Mouse (Mus musculus) lung, embryonic 14.5 days (tissue): ENCODE results near the gene Ap1s3. TPM values are rescaled to one million over a fixed set of nuclear protein-coding genes. Genes with fewer than 3 reads are reported as not detected.

Experiments
- ATAC-seq: fragments of 200-750 bp; cut with Nextera tagmentation; 2 replicates; pipeline ENCODE4 v1.8.0; 2017; ENCODE audit warnings: mild to moderate bottlenecking, moderate TSS enrichment, moderate library complexity; ENCODE audit not compliant: insufficient read depth
- DNase-seq: peaks from one replicate; pipeline ENCODE4 v3.0.0-alpha.2; 2015
- H3K27ac ChIP-seq: fragments of 300-500 bp; sonication (generic); 2 replicates; pipeline ENCODE4 v1.5.1; 2014; ENCODE audit warnings: low read depth, mild to moderate bottlenecking, moderate library complexity
- H3K27me3 ChIP-seq: fragments of 300-500 bp; sonication (generic); 2 replicates; pipeline ENCODE4 v1.6.1; 2014; ENCODE audit warnings: low read length, control low read depth; ENCODE audit not compliant: insufficient read depth
- H3K36me3 ChIP-seq: fragments of 300-500 bp; sonication (generic); 2 replicates; pipeline ENCODE4 v1.6.1; 2014; ENCODE audit warnings: control low read depth; ENCODE audit not compliant: insufficient read depth
- H3K4me1 ChIP-seq: fragments of 300-500 bp; sonication (generic); 2 replicates; pipeline ENCODE4 v1.6.1; 2014; ENCODE audit warnings: antibody characterized with exemption, control low read depth; ENCODE audit not compliant: insufficient read depth
- H3K4me2 ChIP-seq: fragments of 300-500 bp; sonication (generic); 2 replicates; pipeline ENCODE4 v1.6.1; 2014; ENCODE audit warnings: mild to moderate bottlenecking
- H3K4me3 ChIP-seq: fragments of 300-500 bp; sonication (generic); 2 replicates; pipeline ENCODE4 v1.5.1; 2014; ENCODE audit warnings: low read depth, low read length
- H3K9ac ChIP-seq: fragments of 300-500 bp; sonication (generic); 2 replicates; pipeline ENCODE4 v1.6.1; 2014
- H3K9me3 ChIP-seq: fragments of 300-500 bp; sonication (generic); 2 replicates; pipeline ENCODE4 v1.6.1; 2016; ENCODE audit warnings: low read depth, low read length, control low read depth
- CTCF ChIP-seq: IDR thresholded peaks from 2 replicates; pipeline ENCODE4 v1.5.1; 2016; ENCODE audit warnings: antibody characterized with exemption, low read depth
- WGBS: fragments of 180-500 bp; shearing (Covaris S2); extraction: QIAGEN DNeasy Blood & Tissue Kit; methylation state at CpG from one replicate; pipeline ENCODE4 v1.1.7; 2014; 5-methylcytosine and 5-hydroxymethylcytosine counted together
- polyA plus RNA-seq: library from polyadenylated mRNA; unstranded; fragments of >200 nt; fragmentation: Nextera tagmentation; extraction: Ambion mirVana; gene quantifications from 2 replicates; pipeline ENCODE4 v1.2.1, GENCODE M21; 2014

Ap1s3 gene
- polyA plus RNA-seq, 1 experiment from 2014 or later, result 0.51 TPM

DNA sequence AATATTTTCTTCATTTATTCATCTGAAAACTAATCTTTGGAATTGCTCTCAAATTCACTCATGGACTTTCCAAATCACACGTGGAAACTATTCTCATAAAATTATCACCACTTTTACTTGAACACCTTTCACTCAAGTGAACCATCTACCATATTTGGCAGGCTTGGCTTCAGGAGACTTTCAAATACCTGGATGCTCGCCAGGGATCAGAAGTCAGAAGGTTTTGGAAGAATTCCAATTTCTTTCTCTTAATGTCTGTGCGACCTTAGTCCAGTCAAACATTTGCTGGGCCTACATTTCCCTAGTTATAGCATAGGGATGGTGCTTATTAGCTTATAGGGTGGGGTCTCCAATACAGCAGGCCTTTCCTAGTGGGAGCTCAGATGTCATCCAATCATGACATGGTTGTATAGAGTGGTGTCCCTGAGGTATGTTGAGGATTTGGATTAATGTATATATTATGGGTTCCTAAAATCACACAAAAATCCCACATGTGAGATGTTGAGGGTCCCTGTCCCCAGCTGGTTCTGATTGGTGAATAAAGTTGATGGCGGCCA, 79.0 kb downstream of the Ap1s3 start:
- WGBS, result 39% methylated on average over 4 of the region's 4 CpGs
- TF ChIP-seq CTCF, result no peak
- H3K4me3 ChIP-seq, result no peak overlapping the region
- H3K9ac ChIP-seq, result no peak overlapping the region
- H3K27me3 ChIP-seq, result no peaks in the 10 kb centered on the region
- DNase-seq, result peak; percentile 68
- H3K4me2 ChIP-seq, result no peak overlapping the region
- H3K4me1 ChIP-seq, result no peaks in the 10 kb centered on the region
- no peak overlapping the region for H3K27ac ChIP-seq
- peak; percentile 62; the same call in 1 of the 2 replicates for ATAC-seq
- no peaks in the 10 kb centered on the region for H3K9me3 ChIP-seq
- H3K36me3 ChIP-seq, result no peaks in the 10 kb centered on the region

DNA sequence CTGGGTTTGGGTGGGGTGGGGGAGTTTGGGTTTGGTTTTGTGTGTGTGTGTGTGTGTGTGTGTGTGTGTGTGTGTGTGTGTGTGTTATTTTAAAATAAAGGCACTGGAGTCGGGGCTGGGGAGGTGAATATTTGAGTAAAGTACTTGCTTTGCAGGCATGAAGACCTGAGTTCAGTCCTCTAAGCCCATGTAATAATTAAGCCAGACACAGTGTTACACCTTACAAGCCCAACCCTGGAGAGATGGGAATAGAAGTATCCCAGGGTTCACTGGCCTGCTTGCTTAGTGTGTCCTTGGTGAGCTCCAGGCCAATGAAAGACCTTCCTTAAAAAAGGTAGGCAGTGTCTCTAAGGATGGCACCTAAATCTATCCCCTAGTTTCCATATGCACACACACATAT, 80.7 kb downstream of the Ap1s3 start:
- DNase-seq (no peak), ATAC-seq (no peak)
- no peaks in the 10 kb centered on the region for H3K36me3 ChIP-seq
- TF ChIP-seq CTCF, result no peak
- WGBS, result 64% methylated on average over 1 of the region's 1 CpGs
- no peaks in the 10 kb centered on the region for H3K27me3 ChIP-seq
- no peak overlapping the region for H3K4me2 ChIP-seq
- H3K27ac ChIP-seq, result no peak overlapping the region
- no peaks in the 10 kb centered on the region for H3K9me3 ChIP-seq
- no peaks in the 10 kb centered on the region for H3K4me1 ChIP-seq
- no peak overlapping the region for H3K4me3 ChIP-seq
- no peak overlapping the region for H3K9ac ChIP-seq

- Histone ChIP-seq H3K4me1 (no peaks in the 10 kb centered on the region), H3K36me3 (no peaks in the 10 kb centered on the region), H3K9ac (no peak overlapping the region), H3K4me2 (no peak overlapping the region), H3K27me3 (no peaks in the 10 kb centered on the region), H3K4me3 (no peak overlapping the region), H3K9me3 (no peaks in the 10 kb centered on the region), H3K27ac (no peak overlapping the region)
- DNase-seq (peak; percentile 59), ATAC-seq (peak; percentile 17; the same call in 1 of the 2 replicates)
- no peak for TF ChIP-seq CTCF
- 48% methylated on average over 4 of the region's 4 CpGs for WGBS
Observed at GRCm38 (mm10) chr1:79589971-79590763, 81.6 kb downstream of the Ap1s3 start.

DNA sequence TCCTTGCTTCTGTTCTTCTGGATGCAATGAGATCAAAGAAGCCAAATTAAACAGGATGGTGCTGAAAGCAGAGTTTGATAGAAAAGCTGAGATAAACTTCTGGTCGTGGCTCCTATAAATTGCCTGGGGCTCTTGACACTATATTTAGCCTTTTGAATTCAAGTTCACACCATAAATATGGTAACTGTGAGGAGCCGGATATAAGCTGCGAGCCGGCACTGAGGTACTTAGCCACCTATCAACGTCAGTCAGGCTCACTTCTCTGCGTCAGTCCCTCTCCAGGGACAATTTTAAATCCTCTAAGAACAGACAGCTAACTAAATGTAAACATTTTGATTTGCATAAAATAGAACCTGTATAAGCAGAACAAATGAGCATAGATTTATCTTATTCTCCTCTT, 82.3 kb downstream of the Ap1s3 start:
- ATAC-seq (no peak), DNase-seq (no peak)
- 35% methylated on average over 6 of the region's 6 CpGs for WGBS
- Histone ChIP-seq H3K9me3 (no peaks in the 10 kb centered on the region), H3K27me3 (no peaks in the 10 kb centered on the region), H3K4me1 (no peaks in the 10 kb centered on the region), H3K36me3 (no peaks in the 10 kb centered on the region), H3K27ac (no peak overlapping the region), H3K4me3 (no peak overlapping the region), H3K9ac (no peak overlapping the region), H3K4me2 (no peak overlapping the region)
- no peak for TF ChIP-seq CTCF

- no peaks in the 10 kb centered on the region for H3K27me3 ChIP-seq
- H3K4me2 ChIP-seq, result peak overlapping the region; percentile 47
- WGBS, result 7% methylated on average over 15 of the region's 15 CpGs
- H3K9me3 ChIP-seq, result no peaks in the 10 kb centered on the region
- H3K4me3 ChIP-seq, result peak overlapping the region; percentile 12; the same call in 1 of the 2 replicates
- 0 out of 2 replicates have a peak overlapping the region, but pooled peaks have one; percentile 1 for H3K9ac ChIP-seq
- H3K27ac ChIP-seq, result no peak overlapping the region
- no peaks in the 10 kb centered on the region for H3K4me1 ChIP-seq
- DNase-seq (peak; percentile 69), ATAC-seq (peak; percentile 60; the same call in 1 of the 2 replicates)
- TF ChIP-seq CTCF, result no peak
- no peaks in the 10 kb centered on the region for H3K36me3 ChIP-seq
Observed at GRCm38 (mm10) chr1:79581136-79581679, 90.6 kb downstream of the Ap1s3 start.

GRCm38 (mm10) chr1:79577357-79577756, 94.4 kb downstream of the Ap1s3 start:
- 83% methylated on average over 3 of the region's 3 CpGs for WGBS
- no peak overlapping the region for H3K4me3 ChIP-seq
- DNase-seq, result no peak
- H3K9ac ChIP-seq, result no peak overlapping the region
- no peak overlapping the region for H3K27ac ChIP-seq
- TF ChIP-seq CTCF, result no peak
- H3K36me3 ChIP-seq, result no peaks in the 10 kb centered on the region
- H3K4me1 ChIP-seq, result no peaks in the 10 kb centered on the region
- no peaks in the 10 kb centered on the region for H3K27me3 ChIP-seq
- H3K4me2 ChIP-seq, result no peak overlapping the region
- no peak for ATAC-seq
- no peaks in the 10 kb centered on the region for H3K9me3 ChIP-seq

GRCm38 (mm10) chr1:79571912-79572311, 99.9 kb downstream of the Ap1s3 start:
- H3K27me3 ChIP-seq, result no peaks in the 10 kb centered on the region
- no peak for ATAC-seq
- no peaks in the 10 kb centered on the region for H3K9me3 ChIP-seq

More at GRCm38 (mm10) chr1:79571912-79572311, 99.9 kb downstream of the Ap1s3 start:
- 80% methylated on average over 4 of the region's 4 CpGs for WGBS
- Histone ChIP-seq H3K4me1 (no peaks in the 10 kb centered on the region), H3K27ac (no peak overlapping the region), H3K36me3 (no peaks in the 10 kb centered on the region), H3K9ac (no peak overlapping the region), H3K4me3 (no peak overlapping the region), H3K4me2 (no peak overlapping the region)
- no peak for TF ChIP-seq CTCF
- no peak for DNase-seq
